Mouse (Mus musculus) neural tube, embryonic 14.5 days (tissue): ENCODE measurements at regions not wholly inside any gene's neighbourhood (a gene's known extent, or its start where the extent isn't known, plus 50 kb on each side); places are given as distances from the start of the nearest gene placed in this dataset.

ENCODE experiments used
- ATAC-seq: fragments of 200-750 bp; cut with Nextera tagmentation; 2 replicates; pipeline ENCODE4 v1.8.0; 2017; ENCODE audit warnings: low read depth, mild to moderate bottlenecking, moderate TSS enrichment, moderate library complexity
- H3K27ac ChIP-seq: fragments of 300-500 bp; sonication (generic); 2 replicates; pipeline ENCODE4 v1.5.1; 2014; ENCODE audit warnings: low read depth, mild to moderate bottlenecking, control low read depth, low read length, moderate library complexity, mixed read lengths
- H3K27me3 ChIP-seq: fragments of 300-500 bp; sonication (generic); 2 replicates; pipeline ENCODE4 v1.6.1; 2014; ENCODE audit warnings: low read length; ENCODE audit not compliant: control insufficient read depth, insufficient read depth
- H3K36me3 ChIP-seq: fragments of 300-500 bp; sonication (generic); 2 replicates; pipeline ENCODE4 v1.6.1; 2014; ENCODE audit warnings: low read length, mixed read lengths; ENCODE audit not compliant: control insufficient read depth, insufficient read depth
- H3K4me1 ChIP-seq: fragments of 300-500 bp; sonication (generic); 2 replicates; pipeline ENCODE4 v1.6.1; 2014; ENCODE audit warnings: low read length; ENCODE audit not compliant: control insufficient read depth, insufficient read depth
- H3K4me2 ChIP-seq: fragments of 300-500 bp; sonication (generic); 2 replicates; pipeline ENCODE4 v1.6.1; 2014; ENCODE audit warnings: mild to moderate bottlenecking, low read depth, low read length, control low read depth
- H3K4me3 ChIP-seq: fragments of 300-500 bp; sonication (generic); 2 replicates; pipeline ENCODE4 v1.5.1; 2014; ENCODE audit warnings: low read depth, low read length, control low read depth, mixed read lengths
- H3K9ac ChIP-seq: fragments of 300-500 bp; sonication (generic); replicated peaks from 2 replicates; pipeline ENCODE4 v1.6.1; 2014; ENCODE audit warnings: low read depth, mild to moderate bottlenecking, control low read depth, low read length, mixed read lengths
- H3K9me3 ChIP-seq: fragments of 300-500 bp; sonication (generic); 2 replicates; pipeline ENCODE4 v1.6.1; 2016; ENCODE audit warnings: low read length; ENCODE audit not compliant: control insufficient read depth
- WGBS: fragments of 180-500 bp; shearing (Covaris S2); extraction: QIAGEN DNeasy Blood & Tissue Kit; methylation state at CpG from one replicate; pipeline ENCODE4 v1.1.7; 2014; 5-methylcytosine and 5-hydroxymethylcytosine counted together

DNA sequence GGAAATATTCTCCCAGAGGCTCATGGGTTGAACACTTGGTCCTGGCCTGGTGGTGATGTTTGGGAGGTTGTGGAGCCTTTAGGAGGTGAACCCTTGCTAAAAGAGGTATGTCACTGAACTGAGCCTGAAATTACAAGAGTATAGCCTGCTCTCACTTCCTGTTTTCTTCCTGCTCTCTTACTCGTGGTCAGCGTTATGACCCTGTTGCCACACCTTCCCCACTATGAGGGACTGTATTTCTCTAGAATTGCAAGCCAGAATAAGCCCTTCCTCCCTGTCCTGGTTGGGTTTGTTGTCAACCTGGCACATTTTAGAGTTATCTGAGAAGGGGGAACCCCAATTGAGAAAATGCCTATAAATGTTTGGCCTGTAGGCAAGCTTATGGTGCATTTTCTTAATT is 674.1 kb downstream of the Epm2a start:
- Histone ChIP-seq H3K27me3 (no peaks in the 10 kb centered on the region), H3K36me3 (no peaks in the 10 kb centered on the region), H3K4me2 (no peak overlapping the region), H3K9me3 (no peaks in the 10 kb centered on the region), H3K4me3 (no peak overlapping the region), H3K27ac (no peak overlapping the region), H3K4me1 (no peaks in the 10 kb centered on the region), H3K9ac (no peak overlapping the region)
- WGBS, result 78% methylated on average over 2 of the region's 2 CpGs
- ATAC-seq, result no peak

DNA sequence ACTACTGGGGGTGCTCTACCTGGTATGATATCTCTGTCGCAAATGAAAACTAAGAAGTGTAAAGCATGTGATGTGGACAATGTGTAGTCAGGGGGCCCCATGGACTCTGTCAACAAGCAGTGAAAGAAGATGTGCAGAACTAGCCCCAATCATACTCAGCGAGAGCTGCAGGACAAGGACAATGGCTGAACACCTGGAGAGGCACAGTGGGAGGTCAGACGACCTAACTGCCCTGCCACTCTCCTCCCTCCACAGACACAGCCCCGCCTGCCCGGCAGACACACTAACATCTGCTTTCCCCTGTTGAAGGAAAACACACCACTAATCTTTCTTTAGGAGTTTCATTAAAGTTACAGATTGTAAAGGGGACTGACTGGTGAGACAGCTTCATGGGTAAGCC is 675.1 kb downstream of the Epm2a start:
- no peak for ATAC-seq
- Histone ChIP-seq H3K9ac (no peak overlapping the region), H3K36me3 (no peaks in the 10 kb centered on the region), H3K9me3 (no peaks in the 10 kb centered on the region), H3K27me3 (no peaks in the 10 kb centered on the region), H3K27ac (no peak overlapping the region), H3K4me2 (no peak overlapping the region), H3K4me1 (no peaks in the 10 kb centered on the region), H3K4me3 (no peak overlapping the region)
- 23% methylated on average over 5 of the region's 5 CpGs for WGBS

- H3K9ac ChIP-seq, result no peak overlapping the region
- H3K9me3 ChIP-seq, result no peaks in the 10 kb centered on the region
- H3K36me3 ChIP-seq, result no peaks in the 10 kb centered on the region
- H3K27ac ChIP-seq, result no peak overlapping the region
- WGBS, result 65% methylated on average over 14 of the region's 14 CpGs
- H3K4me3 ChIP-seq, result no peak overlapping the region
- no peak for ATAC-seq
- H3K4me1 ChIP-seq, result no peaks in the 10 kb centered on the region
- H3K27me3 ChIP-seq, result no peaks in the 10 kb centered on the region
- H3K4me2 ChIP-seq, result no peak overlapping the region
Measured at GRCm38 (mm10) chr10:12019159-12019779, 676.1 kb downstream of the Epm2a start.

DNA sequence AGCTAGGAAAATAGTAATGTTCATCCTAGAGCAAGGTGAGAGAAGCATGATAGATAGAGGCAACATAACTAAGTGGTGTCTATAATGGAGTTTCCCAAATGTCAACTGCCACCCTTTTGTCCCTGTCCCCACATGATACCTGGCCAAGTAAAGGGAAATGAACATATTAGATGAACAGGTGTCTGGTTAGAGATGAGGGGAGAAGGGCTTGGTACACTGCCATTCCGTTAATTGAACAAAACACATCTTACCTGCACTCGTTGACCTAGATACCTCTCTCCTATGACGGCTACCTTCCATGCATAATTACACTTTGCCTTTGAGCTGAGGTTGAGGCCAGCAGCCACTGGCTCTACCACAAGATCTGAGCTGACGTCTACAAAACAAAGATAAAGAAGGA is 677.4 kb downstream of the Epm2a start:
- Histone ChIP-seq H3K4me2 (no peak overlapping the region), H3K9ac (no peak overlapping the region), H3K27me3 (no peaks in the 10 kb centered on the region), H3K9me3 (no peaks in the 10 kb centered on the region), H3K4me1 (no peaks in the 10 kb centered on the region), H3K36me3 (no peaks in the 10 kb centered on the region), H3K4me3 (no peak overlapping the region), H3K27ac (no peak overlapping the region)
- no peak for ATAC-seq
- WGBS, result 89% methylated on average over 4 of the region's 4 CpGs

DNA sequence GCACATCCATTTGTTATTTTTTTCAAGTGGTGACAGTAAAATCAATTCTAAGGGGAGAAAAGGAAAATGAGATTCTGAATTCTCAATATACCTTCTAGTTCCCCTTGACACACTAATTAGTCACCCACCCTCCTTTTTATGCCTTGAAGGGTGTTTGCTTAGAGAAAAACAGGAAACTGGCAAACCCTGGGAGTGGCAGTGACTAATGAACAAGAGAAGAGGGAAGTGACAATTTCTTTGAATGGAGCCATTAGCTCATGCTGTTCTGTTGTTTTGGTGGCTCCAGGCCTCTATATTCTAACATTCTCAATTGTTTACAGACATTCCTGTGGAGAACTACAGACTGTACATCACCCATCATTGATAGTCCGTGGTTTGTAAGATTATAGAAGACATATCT is 692.0 kb downstream of the Epm2a start:
- Histone ChIP-seq H3K9ac (no peak overlapping the region), H3K4me2 (no peak overlapping the region), H3K27me3 (no peaks in the 10 kb centered on the region), H3K36me3 (no peaks in the 10 kb centered on the region), H3K27ac (no peak overlapping the region), H3K4me3 (no peak overlapping the region), H3K9me3 (no peaks in the 10 kb centered on the region), H3K4me1 (no peaks in the 10 kb centered on the region)
- WGBS, result 23% methylated on average over 1 of the region's 1 CpGs
- no peak for ATAC-seq

- no peaks in the 10 kb centered on the region for H3K36me3 ChIP-seq
- WGBS, result 63% methylated on average over 2 of the region's 2 CpGs
- H3K4me1 ChIP-seq, result no peaks in the 10 kb centered on the region
- no peak overlapping the region for H3K27ac ChIP-seq
- H3K27me3 ChIP-seq, result no peaks in the 10 kb centered on the region
- no peak overlapping the region for H3K4me3 ChIP-seq
- H3K9ac ChIP-seq, result no peak overlapping the region
- H3K4me2 ChIP-seq, result no peak overlapping the region
- H3K9me3 ChIP-seq, result no peaks in the 10 kb centered on the region
- no peak for ATAC-seq
Measured at GRCm38 (mm10) chr10:12045937-12046336, 702.7 kb downstream of the Epm2a start.

DNA sequence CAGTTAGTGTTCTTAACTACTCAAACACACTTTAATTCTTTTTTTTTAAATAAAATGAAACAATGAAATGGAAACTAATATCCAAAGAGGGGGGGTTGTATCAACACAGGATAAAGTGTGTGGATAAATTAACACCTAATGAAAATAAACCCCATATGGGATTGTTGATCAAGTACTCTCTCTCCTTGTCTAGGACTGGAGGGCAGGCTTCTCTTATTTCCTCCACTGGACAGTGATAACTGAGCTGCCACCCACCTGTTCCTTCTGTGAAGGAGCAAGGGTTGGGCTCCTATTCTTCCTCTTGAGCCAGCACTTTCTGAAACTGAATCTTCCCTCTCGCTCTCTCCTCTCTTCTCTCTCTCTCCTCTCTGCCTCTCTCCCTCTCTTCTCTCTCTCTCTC is 716.5 kb downstream of the Epm2a start:
- Histone ChIP-seq H3K4me3 (no peak overlapping the region), H3K4me2 (no peak overlapping the region), H3K9ac (no peak overlapping the region), H3K4me1 (no peaks in the 10 kb centered on the region), H3K9me3 (no peaks in the 10 kb centered on the region), H3K36me3 (no peaks in the 10 kb centered on the region), H3K27ac (no peak overlapping the region), H3K27me3 (no peaks in the 10 kb centered on the region)
- 80% methylated on average over 1 of the region's 1 CpGs for WGBS
- no peak for ATAC-seq

DNA sequence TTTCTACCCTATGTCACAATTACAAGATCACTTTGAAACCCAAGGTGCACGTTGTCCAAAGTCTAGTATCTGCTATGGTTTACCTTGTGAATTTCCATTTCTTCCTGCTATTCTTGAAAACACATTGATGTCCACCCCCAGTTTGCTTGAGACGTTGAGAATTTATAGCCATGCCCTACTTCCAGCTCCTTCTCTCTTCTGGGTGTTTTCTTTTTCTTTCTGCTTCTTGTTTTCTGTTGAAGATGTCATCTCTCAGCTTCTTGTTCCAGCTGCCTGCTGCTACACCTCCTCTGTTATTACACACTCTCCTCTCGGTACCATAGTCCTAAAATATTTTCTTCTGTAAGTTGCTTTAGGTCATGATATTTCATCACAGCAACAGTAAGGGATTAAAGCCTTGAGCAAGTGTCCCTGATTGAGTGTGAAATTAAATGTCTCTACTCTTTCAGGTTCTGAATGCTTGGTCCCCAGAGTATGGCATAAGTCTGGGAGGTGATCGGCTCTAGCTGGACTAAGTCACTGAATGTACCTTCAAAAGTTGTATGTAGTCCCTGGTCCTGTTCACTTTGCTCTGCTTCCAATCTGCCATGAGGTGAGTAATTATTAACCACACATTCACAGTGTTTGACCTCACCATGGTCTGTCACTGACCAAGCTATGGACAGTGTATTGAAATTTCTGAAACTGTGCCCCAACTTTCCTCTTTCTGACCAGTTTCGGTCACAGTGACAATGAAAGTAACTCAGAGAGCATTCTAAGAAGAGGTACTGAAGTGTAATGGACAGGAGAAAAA is 718.1 kb downstream of the Epm2a start:
- Histone ChIP-seq H3K9ac (no peak overlapping the region), H3K9me3 (no peaks in the 10 kb centered on the region), H3K4me2 (no peak overlapping the region), H3K4me3 (no peak overlapping the region), H3K36me3 (no peaks in the 10 kb centered on the region), H3K27ac (no peak overlapping the region), H3K4me1 (no peaks in the 10 kb centered on the region), H3K27me3 (no peaks in the 10 kb centered on the region)
- no peak for ATAC-seq
- 91% methylated on average over 5 of the region's 5 CpGs for WGBS

GRCm38 (mm10) chr10:12062302-12062701 is 719.1 kb downstream of the Epm2a start:
- Histone ChIP-seq H3K36me3 (no peaks in the 10 kb centered on the region), H3K9ac (no peak overlapping the region), H3K4me1 (no peaks in the 10 kb centered on the region), H3K4me2 (no peak overlapping the region), H3K27ac (no peak overlapping the region), H3K4me3 (no peak overlapping the region), H3K9me3 (no peaks in the 10 kb centered on the region), H3K27me3 (no peaks in the 10 kb centered on the region)
- no peak for ATAC-seq
- 76% methylated on average over 1 of the region's 1 CpGs for WGBS
